Mouse (Mus musculus) intestine, postnatal 0 days (tissue): ENCODE measurements around the gene Vasp. TPM values are rescaled to one million over a fixed set of nuclear protein-coding genes. Genes with fewer than 3 reads are reported as not detected.

Experiments used
- ATAC-seq: fragments of 200-750 bp; cut with Nextera tagmentation; 2 replicates; pipeline ENCODE4 v1.8.0; 2017; ENCODE audit warnings: mild to moderate bottlenecking, moderate TSS enrichment, moderate library complexity
- H3K27ac ChIP-seq: fragments of 300-500 bp; sonication (generic); 2 replicates; pipeline ENCODE4 v1.5.1; 2014; ENCODE audit warnings: mild to moderate bottlenecking, low read depth, low read length, moderate library complexity
- H3K27me3 ChIP-seq: fragments of 300-500 bp; sonication (generic); replicated peaks from 2 replicates; pipeline ENCODE4 v1.6.1; 2014; ENCODE audit warnings: low read length, mixed read lengths; ENCODE audit not compliant: control insufficient read depth, insufficient read depth
- H3K36me3 ChIP-seq: fragments of 300-500 bp; sonication (generic); 2 replicates; pipeline ENCODE4 v1.6.1; 2014; ENCODE audit warnings: mild to moderate bottlenecking, moderate library complexity; ENCODE audit not compliant: control insufficient read depth, insufficient read depth
- H3K4me1 ChIP-seq: fragments of 300-500 bp; sonication (generic); replicated peaks from 2 replicates; pipeline ENCODE4 v1.6.1; 2014; ENCODE audit warnings: antibody characterized with exemption, low read length, mixed read lengths; ENCODE audit not compliant: control insufficient read depth, insufficient read depth
- H3K4me2 ChIP-seq: fragments of 300-500 bp; sonication (generic); replicated peaks from 2 replicates; pipeline ENCODE4 v1.6.1; 2014; ENCODE audit warnings: low read depth, mild to moderate bottlenecking, moderate library complexity
- H3K4me3 ChIP-seq: fragments of 300-500 bp; sonication (generic); 2 replicates; pipeline ENCODE4 v1.5.1; 2014; ENCODE audit warnings: low read depth, low read length
- H3K9ac ChIP-seq: fragments of 300-500 bp; sonication (generic); 2 replicates; pipeline ENCODE4 v1.6.1; 2014; ENCODE audit warnings: mild to moderate bottlenecking, low read depth, low read length
- H3K9me3 ChIP-seq: fragments of 300-500 bp; sonication (generic); 2 replicates; pipeline ENCODE4 v1.6.1; 2016; ENCODE audit warnings: mixed run types; ENCODE audit not compliant: control insufficient read depth
- CTCF ChIP-seq: sonication (generic); IDR thresholded peaks from 2 replicates; pipeline ENCODE4 v1.5.1; 2016; ENCODE audit warnings: low read depth, mild to moderate bottlenecking, control low read depth, antibody characterized with exemption, moderate library complexity
- WGBS: fragments of 180-500 bp; shearing (Covaris S2); extraction: QIAGEN DNeasy Blood & Tissue Kit; methylation state at CpG from one replicate; pipeline ENCODE4 v1.1.7; 2014; 5-methylcytosine and 5-hydroxymethylcytosine counted together
- polyA plus RNA-seq: library from polyadenylated mRNA; unstranded; fragments of >200 nt; fragmentation: Nextera tagmentation; extraction: Ambion mirVana; gene quantifications from 2 replicates; pipeline ENCODE4 v1.2.1, GENCODE M21; 2015

Vasp gene
- polyA plus RNA-seq, 1 experiment from 2014 or later: 98.5 TPM

DNA sequence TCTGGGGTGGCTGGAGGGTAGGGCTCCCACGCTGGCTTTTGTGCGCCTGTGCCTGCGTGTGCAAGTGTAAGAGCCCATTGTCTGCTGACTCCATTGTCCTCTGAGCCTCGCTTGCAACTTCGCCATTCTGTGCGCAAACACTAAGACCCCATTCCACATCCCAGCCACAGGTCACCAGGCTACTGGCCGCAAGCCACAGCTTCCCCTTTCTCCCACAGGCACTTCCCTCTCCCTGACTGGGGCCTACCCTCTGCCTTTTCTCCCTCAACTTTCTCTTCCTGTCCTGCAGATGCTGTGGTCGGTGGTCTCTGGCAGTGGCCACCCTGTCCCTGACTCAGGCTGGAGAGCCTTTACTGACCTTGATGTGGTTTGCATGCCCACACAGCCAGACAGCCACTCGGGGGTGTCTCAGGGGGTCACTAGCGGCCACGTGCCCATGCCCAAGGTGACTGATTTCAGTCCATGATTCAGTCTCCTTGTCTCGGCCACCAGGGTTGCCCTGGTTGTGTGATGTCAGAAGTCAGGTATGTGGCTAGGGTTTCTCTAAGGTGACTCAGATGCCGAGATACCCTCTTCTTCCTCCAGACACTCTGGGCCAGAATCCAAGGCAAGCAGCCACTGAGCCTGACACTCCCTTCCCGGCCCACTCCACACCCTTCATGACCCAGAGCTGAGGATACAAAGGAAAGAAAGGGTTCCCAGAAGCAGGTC is 45.0 kb upstream of the Vasp start:
- H3K4me3 ChIP-seq: no peak overlapping the region
- no peaks in the 10 kb centered on the region for H3K4me1 ChIP-seq
- H3K27me3 ChIP-seq: 0 out of 2 replicates have a peak, but pooled peaks cover 13% of the 10 kb centered on the region
- no peaks in the 10 kb centered on the region for H3K9me3 ChIP-seq
- WGBS: 49% methylated on average over 14 of the region's 14 CpGs
- H3K27ac ChIP-seq: no peak overlapping the region
- H3K9ac ChIP-seq: no peak overlapping the region
- H3K36me3 ChIP-seq: no peaks in the 10 kb centered on the region
- no peak for ATAC-seq
- H3K4me2 ChIP-seq: no peak overlapping the region
- no peak for TF ChIP-seq CTCF

GRCm38 (mm10) chr7:19314033-19314432 is 42.4 kb upstream of the Vasp start:
- 0 out of 2 replicates have a peak, but pooled peaks cover 13% of the 10 kb centered on the region for H3K27me3 ChIP-seq
- no peak overlapping the region for H3K27ac ChIP-seq
- H3K4me3 ChIP-seq: no peak overlapping the region
- 46% methylated on average over 5 of the region's 5 CpGs for WGBS
- ATAC-seq: no peak
- no peak overlapping the region for H3K4me2 ChIP-seq
- no peak overlapping the region for H3K9ac ChIP-seq
- H3K36me3 ChIP-seq: no peaks in the 10 kb centered on the region
- no peaks in the 10 kb centered on the region for H3K4me1 ChIP-seq
- no peak for TF ChIP-seq CTCF
- H3K9me3 ChIP-seq: no peaks in the 10 kb centered on the region

DNA sequence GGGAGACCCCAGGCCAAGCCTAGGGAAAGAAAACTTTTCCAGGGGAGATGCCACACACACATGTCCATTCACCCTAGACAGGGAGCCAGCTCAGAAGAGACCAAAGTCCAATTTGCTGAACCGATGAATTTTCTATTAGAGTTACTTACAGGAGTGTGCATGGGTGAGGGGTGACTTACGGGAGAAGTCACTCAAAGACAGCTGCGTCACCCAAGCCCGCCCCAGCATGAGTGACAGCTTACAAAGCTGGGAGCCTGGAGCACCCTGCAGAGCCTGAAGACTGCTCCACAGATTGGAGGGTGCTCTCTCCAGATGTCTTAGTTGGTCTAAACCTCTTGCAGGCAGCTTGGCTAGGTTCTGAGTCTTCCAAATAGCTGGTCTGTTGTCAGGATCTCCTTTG is 40.4 kb upstream of the Vasp start:
- Histone ChIP-seq H3K4me3 (no peak overlapping the region), H3K27me3 (peaks cover 12% of the 10 kb centered on the region), H3K4me2 (no peak overlapping the region), H3K4me1 (no peaks in the 10 kb centered on the region), H3K9me3 (no peaks in the 10 kb centered on the region), H3K9ac (no peak overlapping the region), H3K36me3 (no peaks in the 10 kb centered on the region), H3K27ac (no peak overlapping the region)
- TF ChIP-seq CTCF: no peak
- WGBS: 33% methylated on average over 4 of the region's 4 CpGs
- no peak for ATAC-seq

- WGBS: under 1% methylated on average over 49 of the region's 49 CpGs
- Histone ChIP-seq H3K4me3 (peak within 1 kb of the TSS; percentile 71), H3K4me2 (peak within 1 kb of the TSS; percentile 97), H3K4me1 (no peaks in the 10 kb centered on the region), H3K9ac (peak within 1 kb of the TSS; percentile 57), H3K36me3 (no peaks in the 10 kb centered on the region), H3K27ac (no peak within 1 kb of the TSS; the same call in 1 of the 2 replicates), H3K27me3 (peaks cover 29% of the 10 kb centered on the region), H3K9me3 (no peaks in the 10 kb centered on the region)
- peak; percentile 68 for TF ChIP-seq CTCF
- peak; percentile 88 for ATAC-seq
These were observed 38.4 kb upstream of the Vasp start, which contains the start of gene Fosb for GRCm38 (mm10) chr7:19309884-19310641. Gene Fosb (minus strand): TSS chr7:19310051.

DNA sequence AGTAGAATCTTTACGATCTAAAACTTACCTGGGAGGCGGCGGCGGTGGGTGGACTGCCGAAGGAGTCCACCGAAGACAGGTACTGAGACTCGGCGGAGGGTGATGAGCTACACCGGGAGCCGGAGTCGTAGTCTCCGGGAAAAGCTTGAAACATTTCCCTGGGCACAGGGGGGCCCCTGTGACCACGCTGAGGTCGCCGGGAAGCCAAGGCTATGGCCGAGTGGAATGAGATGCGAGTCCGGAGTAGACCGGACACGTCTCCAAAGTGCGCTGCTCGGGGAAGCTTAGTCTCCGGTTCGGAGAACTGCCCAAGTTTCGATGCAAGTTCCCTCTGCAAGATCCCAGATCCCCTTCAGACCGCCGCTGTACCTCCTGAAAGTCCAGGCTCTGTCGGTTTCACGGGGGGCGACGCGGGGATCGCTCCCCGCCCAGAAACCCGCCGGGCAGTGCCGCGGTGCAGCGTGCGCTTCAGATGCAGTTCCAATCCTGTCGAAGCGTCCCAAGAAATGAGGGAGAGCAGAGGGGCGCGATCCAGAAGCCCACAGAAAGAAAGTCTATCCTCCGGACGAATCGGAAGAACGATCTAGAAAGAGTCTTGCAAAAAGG is 37.8 kb upstream of the Vasp start:
- Histone ChIP-seq H3K9ac (peak overlapping the region; percentile 57), H3K9me3 (no peaks in the 10 kb centered on the region), H3K27me3 (peaks cover 35% of the 10 kb centered on the region), H3K4me3 (peak overlapping the region; percentile 71), H3K27ac (no peak overlapping the region), H3K36me3 (no peaks in the 10 kb centered on the region), H3K4me2 (peak overlapping the region; percentile 97), H3K4me1 (no peaks in the 10 kb centered on the region)
- ATAC-seq: no peak
- TF ChIP-seq CTCF: no peak
- WGBS: under 1% methylated on average over 48 of the region's 48 CpGs
